Mouse (Mus musculus) myocyte (in vitro differentiated cells): ENCODE measurements around the gene F11r.

Experiments used
- E2F4 ChIP-seq: IDR thresholded peaks from one replicate; pipeline ENCODE4 v1.6.1; 2011; ENCODE audit warnings: mild to moderate bottlenecking, control low read depth, moderate library complexity; ENCODE audit not compliant: insufficient read depth
- MAX ChIP-seq: IDR thresholded peaks from one replicate; pipeline ENCODE4 v1.6.1; 2011; ENCODE audit warnings: low read depth, mild to moderate bottlenecking, control low read depth
- MYOD1 ChIP-seq, 3 experiments: IDR thresholded peaks; one replicate each; pipeline ENCODE4 v1.6.1; 2011; ENCODE audit warnings: control low read depth in 2 of 3, low read depth in 2 of 3, mild to moderate bottlenecking in 2 of 3, moderate library complexity in 1 of 3; ENCODE audit not compliant: insufficient read length in 2 of 3, control insufficient read depth in 1 of 3
- POLR2A ChIP-seq: IDR thresholded peaks from one replicate; pipeline ENCODE4 v1.6.1; 2011; ENCODE audit warnings: low read depth, mild to moderate bottlenecking, control low read depth, moderate library complexity; ENCODE audit not compliant: insufficient read length

DNA sequence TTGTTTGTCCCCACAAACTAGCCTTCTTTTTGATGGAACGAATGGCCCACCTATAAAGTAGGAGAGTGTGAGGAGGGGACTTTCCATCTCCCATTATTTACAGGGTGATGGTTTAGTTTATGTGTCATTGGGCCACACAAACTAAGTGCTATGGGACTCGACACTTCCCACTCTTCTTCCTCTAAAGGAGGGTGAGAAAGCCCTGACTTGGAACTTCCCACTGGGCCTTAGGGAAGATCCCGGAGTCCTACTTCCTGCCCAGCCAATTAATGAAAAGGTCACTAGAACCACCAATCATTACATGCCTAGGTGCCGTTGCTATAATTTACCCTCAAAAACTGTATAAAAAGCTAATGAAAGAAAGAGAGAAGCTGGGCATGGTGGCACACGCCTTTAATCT, 5.2 kb upstream of the F11r start:
- TF ChIP-seq E2F4 (no peak), POLR2A (no peak), MYOD1 (IDR thresholded peaks at IDR 0.05; ENCODE audit: control insufficient read depth in 1 of 3, insufficient read length in 2 of 3, low read depth in 2 of 3) (no peak), MAX (no peak)
